Mouse (Mus musculus) heart, adult 2 months (tissue): ENCODE measurements at regions not wholly inside any gene's neighbourhood (a gene's known extent, or its start where the extent isn't known, plus 50 kb on each side); places are given as distances from the start of the nearest gene placed in this dataset.

Source experiments
- CTCF ChIP-seq: fragments of 200-600 bp; IDR thresholded peaks from 2 replicates; pipeline ENCODE4 v1.8.1; 2022; ENCODE audit warnings: antibody characterized with exemption, mild to moderate bottlenecking, moderate library complexity
- EP300 ChIP-seq: fragments of 200-500 bp; IDR thresholded peaks from 2 replicates; pipeline ENCODE4 v1.6.1; 2011; ENCODE audit warnings: low read depth, low read length, control low read depth; ENCODE audit not compliant: insufficient read depth
- POLR2A ChIP-seq: fragments of 200-500 bp; IDR thresholded peaks from 2 replicates; pipeline ENCODE4 v1.6.1; 2011; ENCODE audit warnings: mild to moderate bottlenecking, low read depth, low read length, control low read depth; ENCODE audit not compliant: insufficient read depth

- no peak for TF ChIP-seq CTCF
- no peak for TF ChIP-seq EP300
- TF ChIP-seq POLR2A, result no peak
Measured at GRCm38 (mm10) chr6:100437980-100438379, 150.7 kb upstream of the Rybp start.
